Mouse (Mus musculus): ENCODE data around the gene Pex5.

Gene Pex5

DNA sequence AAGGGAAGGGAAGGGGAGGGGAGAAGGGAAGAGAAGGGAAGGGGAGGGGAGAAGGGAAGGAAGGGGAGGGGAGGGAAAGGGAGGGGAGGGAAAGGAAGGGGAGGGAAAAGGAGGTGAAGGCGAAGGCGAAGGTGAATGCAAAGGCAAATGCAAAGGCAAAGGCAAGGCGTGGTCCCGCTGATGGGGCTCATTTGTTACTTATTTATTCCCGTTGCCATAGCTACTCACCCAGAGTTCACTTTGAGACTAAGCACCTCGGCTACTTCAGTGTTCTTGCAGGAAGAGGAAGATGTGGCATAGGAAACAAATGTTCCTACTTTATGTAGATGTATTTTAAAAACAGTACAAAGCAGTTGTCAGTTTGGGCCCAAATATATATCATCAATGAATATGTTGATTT lies 54.3 kb downstream of the Pex5 start:
- DNase-seq (ENCODE audit: low read depth, low spot score): no peak

DNA sequence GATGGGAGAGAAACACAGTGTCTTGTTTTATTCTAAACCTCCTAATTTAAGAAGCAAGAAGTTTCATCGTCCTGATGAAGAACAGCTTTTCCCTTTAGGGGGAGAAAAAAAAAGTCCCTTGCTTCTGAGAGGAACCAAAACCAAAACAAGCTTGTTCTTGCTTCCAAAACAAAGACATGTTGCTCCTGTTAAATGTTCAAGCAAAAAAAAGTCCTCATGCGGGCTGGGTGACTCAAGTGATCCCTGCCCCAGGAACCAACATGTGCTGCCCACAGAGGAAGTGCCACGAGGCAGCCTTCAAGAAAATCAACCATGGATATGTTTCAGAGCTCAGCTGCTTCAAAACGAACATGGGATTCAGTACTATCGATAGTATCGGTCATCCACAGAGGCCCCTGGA lies 55.9 kb downstream of the Pex5 start:
- DNase-seq (ENCODE audit: low read depth, low spot score): no peak

DNA sequence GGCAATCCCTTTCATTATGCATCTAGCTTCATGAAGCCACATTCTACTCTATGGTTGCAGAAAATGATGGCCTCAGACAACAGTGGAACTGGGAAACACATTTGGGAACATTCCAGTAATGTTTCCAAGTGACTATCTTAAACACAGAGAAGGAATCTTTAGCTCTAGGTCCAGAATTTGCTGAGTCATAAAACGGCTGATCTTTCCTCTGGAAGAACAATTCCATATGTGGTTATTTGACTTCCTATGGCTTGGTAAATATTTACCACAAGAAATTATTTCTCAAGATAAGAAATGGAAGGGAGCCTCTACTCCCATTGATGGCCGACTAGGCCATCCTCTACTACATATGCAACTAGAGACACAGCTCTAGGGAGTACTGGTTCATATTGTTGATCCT lies 61.6 kb downstream of the Pex5 start:
- no peak for DNase-seq (ENCODE audit: low read depth, low spot score)
